Mouse (Mus musculus): Measurements from ENCODE around the gene Cyp2s1. TPM values are rescaled to one million over a fixed set of nuclear protein-coding genes. Genes with fewer than 3 reads are reported as not detected.

Cyp2s1 gene
- 1 to 10 TPM; 5.7 to 5.9 TPM for total RNA-seq (2021)
- 5.4 and 10.1 TPM in 2 replicates for polyA plus RNA-seq (2012; rRNA removed)
- long read RNA-seq, partial matches to known transcripts, result 0 of 4 reads
- long read RNA-seq, other reads (novel, unspliced or antisense), result 0 of 4 reads

GRCm38 (mm10) chr7:25816241-25816919 lies at the start of gene Cyp2s1:
Gene Cyp2s1 (minus strand): TSS chr7:25816913.
- intact Hi-C loops (cut with DNase I), result no loop called here
- H3K79me2 ChIP-seq (replicated peaks; ENCODE audit: control insufficient read depth, insufficient read depth, low read length), result no peaks in the 10 kb centered on the region

DNA sequence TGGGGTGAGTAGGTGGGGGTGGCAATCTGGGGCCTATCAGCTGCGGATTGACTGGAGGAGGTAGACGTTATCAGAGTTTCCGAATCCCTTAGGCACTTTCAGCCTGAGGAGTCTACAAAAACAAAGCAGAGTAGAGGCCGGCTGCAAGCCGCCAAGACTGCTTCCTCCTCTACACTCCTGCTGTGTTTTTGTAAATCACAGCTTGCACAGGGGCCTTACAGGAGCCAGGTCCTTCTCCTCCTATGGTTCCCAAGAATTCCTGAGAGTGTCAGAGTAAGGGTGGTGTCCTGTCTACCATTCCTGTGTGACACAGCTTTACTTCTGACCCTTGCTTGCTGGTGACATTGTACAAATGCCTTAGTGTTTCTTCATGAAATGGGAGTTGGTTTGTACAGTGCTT lies 48.1 kb upstream of the Cyp2s1 start:
- H3K4me1 ChIP-seq (ENCODE audit: control insufficient read depth, insufficient read depth, low read length), result no peaks in the 10 kb centered on the region
- no peak for DNase-seq
- no peaks in the 10 kb centered on the region for H3K27me3 ChIP-seq (ENCODE audit: control insufficient read depth, insufficient read depth, low read length)
- intact Hi-C loops (cut with DNase I), result no loop called here
- no peak overlapping the region for H3K27ac ChIP-seq
- no peaks in the 10 kb centered on the region for H3K36me3 ChIP-seq (ENCODE audit: control insufficient read depth, insufficient read depth, low read length)
- H3K9ac ChIP-seq (ENCODE audit: low read depth, low read length), result no peak overlapping the region
- TF ChIP-seq CTCF (IDR thresholded peaks at IDR 0.05), result no peak
- TF ChIP-seq EP300 (IDR thresholded peaks at IDR 0.05; ENCODE audit: insufficient read depth, low read depth, low read length), result no peak
- no peak for TF ChIP-seq POLR2A (IDR thresholded peaks at IDR 0.05; ENCODE audit: insufficient read depth, low read depth, low read length)
- WGBS, result 18% methylated on average over 5 of the region's 5 CpGs
- H3K4me3 ChIP-seq, result no peak overlapping the region
- H3K79me2 ChIP-seq (replicated peaks; ENCODE audit: control insufficient read depth, insufficient read depth, low read length), result no peaks in the 10 kb centered on the region

More at GRCm38 (mm10) chr7:25816241-25816919, at the start of gene Cyp2s1:
- Histone ChIP-seq H3K4me3 (peak within 1 kb of the TSS; percentile 40), H3K9ac (ENCODE audit: low read depth, low read length) (peak within 1 kb of the TSS; percentile 60), H3K4me1 (ENCODE audit: control insufficient read depth, insufficient read depth, low read length) (no peaks in the 10 kb centered on the region; the same call in 1 of the 2 replicates), H3K36me3 (ENCODE audit: control insufficient read depth, insufficient read depth, low read length) (no peaks in the 10 kb centered on the region), H3K27me3 (ENCODE audit: control insufficient read depth, insufficient read depth, low read length) (peaks cover 8% of the 10 kb centered on the region), H3K27ac (no peak within 1 kb of the TSS)
- 4% methylated on average over 40 of the region's 40 CpGs for WGBS
- no peak for TF ChIP-seq CTCF (IDR thresholded peaks at IDR 0.05)
- no peak for TF ChIP-seq EP300 (IDR thresholded peaks at IDR 0.05; ENCODE audit: insufficient read depth, low read depth, low read length)
- no peak for TF ChIP-seq POLR2A (IDR thresholded peaks at IDR 0.05; ENCODE audit: insufficient read depth, low read depth, low read length)
- DNase-seq, result no peak

DNA sequence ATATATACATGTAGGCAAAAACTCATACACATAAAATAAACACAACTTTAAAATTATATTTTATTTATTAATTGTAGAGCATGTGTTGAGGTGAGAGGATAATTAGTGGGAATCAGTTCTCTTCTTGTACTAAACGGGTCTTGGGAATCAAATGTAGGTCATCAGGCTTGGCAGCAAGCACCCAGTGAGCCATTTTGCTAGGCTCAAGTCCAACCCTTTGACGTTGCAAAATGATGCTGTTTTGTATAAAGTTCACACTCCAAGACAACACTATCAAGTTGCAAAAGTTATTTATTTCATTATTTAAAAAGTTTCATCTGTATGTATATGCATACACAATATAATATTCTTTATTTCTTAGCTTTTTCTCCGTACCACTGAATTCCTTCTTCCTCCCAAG lies 47.0 kb upstream of the Cyp2s1 start:
- Histone ChIP-seq H3K9ac (ENCODE audit: low read depth, low read length) (no peak overlapping the region), H3K4me3 (no peak overlapping the region), H3K27ac (no peak overlapping the region), H3K36me3 (ENCODE audit: control insufficient read depth, insufficient read depth, low read length) (no peaks in the 10 kb centered on the region), H3K79me2 (replicated peaks; ENCODE audit: control insufficient read depth, insufficient read depth, low read length) (no peaks in the 10 kb centered on the region), H3K4me1 (ENCODE audit: control insufficient read depth, insufficient read depth, low read length) (no peaks in the 10 kb centered on the region), H3K27me3 (ENCODE audit: control insufficient read depth, insufficient read depth, low read length) (no peaks in the 10 kb centered on the region)
- intact Hi-C loops (cut with DNase I), result no loop called here
- TF ChIP-seq CTCF (IDR thresholded peaks at IDR 0.05) (no peak), POLR2A (IDR thresholded peaks at IDR 0.05; ENCODE audit: insufficient read depth, low read depth, low read length) (no peak), EP300 (IDR thresholded peaks at IDR 0.05; ENCODE audit: insufficient read depth, low read depth, low read length) (no peak)
- WGBS, result 47% methylated on average over 3 of the region's 3 CpGs
- DNase-seq, result peak in 1 of 2 experiments; percentile 11

GRCm38 (mm10) chr7:25862365-25862764 lies 45.7 kb upstream of the Cyp2s1 start:
- no peak overlapping the region for H3K4me3 ChIP-seq
- intact Hi-C loops (cut with DNase I), result no loop called here
- 42% methylated on average over 2 of the region's 2 CpGs for WGBS

GRCm38 (mm10) chr7:25859962-25860870 lies 43.5 kb upstream of the Cyp2s1 start:
- Histone ChIP-seq H3K27me3 (ENCODE audit: control insufficient read depth, insufficient read depth, low read length) (no peaks in the 10 kb centered on the region), H3K4me3 (no peak overlapping the region), H3K36me3 (ENCODE audit: control insufficient read depth, insufficient read depth, low read length) (no peaks in the 10 kb centered on the region), H3K4me1 (ENCODE audit: control insufficient read depth, insufficient read depth, low read length) (no peaks in the 10 kb centered on the region), H3K79me2 (replicated peaks; ENCODE audit: control insufficient read depth, insufficient read depth, low read length) (no peaks in the 10 kb centered on the region), H3K27ac (no peak overlapping the region), H3K9ac (ENCODE audit: low read depth, low read length) (no peak overlapping the region)
- peak; percentile 39 for TF ChIP-seq CTCF (IDR thresholded peaks at IDR 0.05)
- TF ChIP-seq EP300 (IDR thresholded peaks at IDR 0.05; ENCODE audit: insufficient read depth, low read depth, low read length), result no peak
- 17% methylated on average over 9 of the region's 9 CpGs for WGBS
- intact Hi-C loops (cut with DNase I), result loop anchor here (5.0 kb wide), 1 partner anchor 42 kb away; no protein-coding TSS in a partner anchor
- DNase-seq, result no peak

More at GRCm38 (mm10) chr7:25862365-25862764, 45.7 kb upstream of the Cyp2s1 start:
- DNase-seq, result no peak
- Histone ChIP-seq H3K9ac (ENCODE audit: low read depth, low read length) (no peak overlapping the region), H3K36me3 (ENCODE audit: control insufficient read depth, insufficient read depth, low read length) (no peaks in the 10 kb centered on the region), H3K27ac (no peak overlapping the region), H3K79me2 (replicated peaks; ENCODE audit: control insufficient read depth, insufficient read depth, low read length) (no peaks in the 10 kb centered on the region), H3K27me3 (ENCODE audit: control insufficient read depth, insufficient read depth, low read length) (no peaks in the 10 kb centered on the region), H3K4me1 (ENCODE audit: control insufficient read depth, insufficient read depth, low read length) (no peaks in the 10 kb centered on the region)
- TF ChIP-seq EP300 (IDR thresholded peaks at IDR 0.05; ENCODE audit: insufficient read depth, low read depth, low read length), result no peak
- TF ChIP-seq POLR2A (IDR thresholded peaks at IDR 0.05; ENCODE audit: insufficient read depth, low read depth, low read length), result no peak
- no peak for TF ChIP-seq CTCF (IDR thresholded peaks at IDR 0.05)

Measured in heart, adult 2 months (tissue).